In the genomic region with DNA sequence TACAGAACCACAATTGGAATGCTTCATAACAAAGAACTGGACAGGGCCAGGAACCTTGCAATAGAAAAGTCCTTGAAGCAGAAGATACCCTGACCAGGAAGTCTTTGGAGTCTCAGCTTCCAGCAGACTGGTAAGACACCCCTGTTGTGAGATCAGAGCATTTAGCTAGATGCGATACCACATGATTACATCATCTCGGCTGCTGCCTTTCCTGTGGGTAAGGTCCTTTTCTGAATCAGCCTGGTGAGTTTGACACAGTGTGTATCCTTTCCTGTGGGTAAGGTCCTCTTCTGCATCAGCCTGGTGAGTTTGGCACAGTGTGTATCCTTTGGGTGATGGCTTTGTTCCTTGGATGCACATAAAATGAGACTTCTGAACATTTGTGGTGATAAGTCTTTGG, we compare ENCODE assay signal across 18 mouse cellular contexts.
A peak's percentile ranks its signal among the peaks of the same experiment; 100 is the strongest.
DNase-seq lines count a peak whose midpoint lies in the region; ATAC-seq lines count a peak whose summit lies in the region.
"Had no signal": no experiment of that assay in that cellular context is flagged by ENCODE, and none has a peak within 500 bp of the region (broad histone marks: within the 10 kb centered on the region; RNA-seq: fewer than 3 reads in every experiment).

No protein-coding gene starts in this region.

- ATAC-seq in granulocyte monocyte progenitor cell, adult 5-6 weeks (replicated peaks; ENCODE audit: poor library complexity, severe bottlenecking) = peak; percentile 95
- peak; percentile 61 for ATAC-seq in megakaryocyte, adult 5-6 weeks (ENCODE audit: poor library complexity, severe bottlenecking)
- ATAC-seq: forebrain, embryonic 13.5 days; forebrain, embryonic 15.5 days; forebrain, postnatal 0 days had no signal

- DNase-seq in 416B (ENCODE audit: low read depth) = peak; percentile 21
- no peak for DNase-seq in urinary bladder, postnatal 36 days (ENCODE audit: low spot score in 2 of 2)
- DNase-seq in testis, postnatal 10 days (ENCODE audit: low spot score) = no peak
- DNase-seq in frontal cortex, postnatal 36 days (ENCODE audit: low spot score in 2 of 2) = no peak
- DNase-seq: adrenal gland, adult 2 months; adrenal gland, postnatal 10 days; adrenal gland, postnatal 25 days; cerebellum, adult 11 months; cerebellum, adult 18-20 months; cerebellum, adult 8-10 months; cerebellum, adult 9-11 months; cerebellum, postnatal 14 days; cerebellum, postnatal 36 days; forebrain, postnatal 0 days had no signal
